Mouse (Mus musculus) frontal cortex, postnatal 36 days (tissue): ENCODE data around the gene Cfap298.

Experiments used
- DNase-seq, 2 experiments: peaks; one replicate each; pipeline ENCODE4 v3.0.0; 2022; ENCODE audit warnings: low spot score in 2 of 2

Gene Cfap298

GRCm38 (mm10) chr16:90934687-90935328 lies at the start of gene Cfap298:
TSS of gene Cfap298 (minus strand) at chr16:90935114.
- DNase-seq: peak; percentile 92 to 95

GRCm38 (mm10) chr16:90971004-90971403 lies 36.1 kb upstream of the Cfap298 start:
- DNase-seq: no peak

GRCm38 (mm10) chr16:90966241-90966640 lies 31.3 kb upstream of the Cfap298 start:
- DNase-seq: no peak

- DNase-seq: no peak
Measured at GRCm38 (mm10) chr16:90964302-90964701, 29.4 kb upstream of the Cfap298 start.

GRCm38 (mm10) chr16:90963866-90964265 lies 29.0 kb upstream of the Cfap298 start:
- no peak for DNase-seq

GRCm38 (mm10) chr16:90963231-90963630 lies 28.3 kb upstream of the Cfap298 start:
- DNase-seq: no peak

- DNase-seq: peak; percentile 48 to 78
Measured at GRCm38 (mm10) chr16:90958301-90959085, 23.6 kb upstream of the Cfap298 start.

- no peak for DNase-seq
Measured at GRCm38 (mm10) chr16:90955494-90955893, 20.6 kb upstream of the Cfap298 start.

GRCm38 (mm10) chr16:90953770-90954169 lies 18.9 kb upstream of the Cfap298 start:
- no peak for DNase-seq

GRCm38 (mm10) chr16:90953147-90953546 lies 18.2 kb upstream of the Cfap298 start:
- no peak for DNase-seq

- no peak for DNase-seq
Measured at GRCm38 (mm10) chr16:90950354-90950963, 15.5 kb upstream of the Cfap298 start.

- DNase-seq: no peak
Measured at GRCm38 (mm10) chr16:90946977-90947376, 12.1 kb upstream of the Cfap298 start.

- DNase-seq: no peak
Measured at GRCm38 (mm10) chr16:90941246-90941645, 6.3 kb upstream of the Cfap298 start.

GRCm38 (mm10) chr16:90934193-90934686 lies 674 bp downstream of the Cfap298 start:
- no peak for DNase-seq

GRCm38 (mm10) chr16:90933534-90934176 lies 1.3 kb downstream of the Cfap298 start:
- no peak for DNase-seq

- no peak for DNase-seq
Measured at GRCm38 (mm10) chr16:90927446-90927845, 7.5 kb downstream of the Cfap298 start.

- peak; percentile 52 to 71 for DNase-seq
Measured at GRCm38 (mm10) chr16:90925461-90925860, 9.5 kb downstream of the Cfap298 start.

- no peak for DNase-seq
Measured at GRCm38 (mm10) chr16:90924606-90925370, 10.1 kb downstream of the Cfap298 start.

GRCm38 (mm10) chr16:90921471-90922159 lies 13.3 kb downstream of the Cfap298 start:
- no peak for DNase-seq

GRCm38 (mm10) chr16:90917156-90917555 lies 17.8 kb downstream of the Cfap298 start:
- no peak for DNase-seq

GRCm38 (mm10) chr16:90916040-90916481 lies 18.9 kb downstream of the Cfap298 start:
- no peak for DNase-seq
